Mouse (Mus musculus): ENCODE data around the gene Ankrd36.

Gene Ankrd36

GRCm38 (mm10) chr11:5682541-5682940 lies 113.1 kb downstream of the Ankrd36 start:
- no peak for DNase-seq (ENCODE audit: low read depth, low spot score)

- DNase-seq (ENCODE audit: low read depth, low spot score) = no peak
These were observed 114.8 kb downstream of the Ankrd36 start for GRCm38 (mm10) chr11:5684283-5684682.

- DNase-seq (ENCODE audit: low read depth, low spot score) = no peak
These were observed 122.3 kb downstream of the Ankrd36 start for GRCm38 (mm10) chr11:5691775-5692174.

DNA sequence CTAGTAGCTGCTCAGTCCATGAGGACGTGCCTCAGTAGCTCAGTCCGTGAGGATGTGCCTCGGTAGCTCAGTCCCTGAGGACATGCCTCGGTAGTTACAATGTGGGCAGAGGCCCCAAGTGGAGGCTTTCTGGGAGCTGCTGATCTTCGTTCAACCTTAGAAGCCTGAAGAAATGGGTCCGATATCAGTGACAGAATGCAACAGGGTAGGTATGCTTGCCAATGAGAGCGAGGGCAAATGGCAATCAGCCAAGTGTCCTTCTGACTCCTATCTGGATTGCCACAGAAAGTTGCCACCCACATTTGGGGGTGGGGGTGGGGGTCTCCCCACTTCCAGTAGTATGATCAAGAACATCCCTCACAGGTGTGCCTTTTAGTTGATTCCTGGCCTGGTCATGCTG lies 131.3 kb downstream of the Ankrd36 start:
- DNase-seq (ENCODE audit: low read depth, low spot score) = no peak

GRCm38 (mm10) chr11:5701300-5701699 lies 131.8 kb downstream of the Ankrd36 start:
- DNase-seq (ENCODE audit: low read depth, low spot score) = no peak

- no peak for DNase-seq (ENCODE audit: low read depth, low spot score)
These were observed 132.3 kb downstream of the Ankrd36 start for GRCm38 (mm10) chr11:5701821-5702220.

DNA sequence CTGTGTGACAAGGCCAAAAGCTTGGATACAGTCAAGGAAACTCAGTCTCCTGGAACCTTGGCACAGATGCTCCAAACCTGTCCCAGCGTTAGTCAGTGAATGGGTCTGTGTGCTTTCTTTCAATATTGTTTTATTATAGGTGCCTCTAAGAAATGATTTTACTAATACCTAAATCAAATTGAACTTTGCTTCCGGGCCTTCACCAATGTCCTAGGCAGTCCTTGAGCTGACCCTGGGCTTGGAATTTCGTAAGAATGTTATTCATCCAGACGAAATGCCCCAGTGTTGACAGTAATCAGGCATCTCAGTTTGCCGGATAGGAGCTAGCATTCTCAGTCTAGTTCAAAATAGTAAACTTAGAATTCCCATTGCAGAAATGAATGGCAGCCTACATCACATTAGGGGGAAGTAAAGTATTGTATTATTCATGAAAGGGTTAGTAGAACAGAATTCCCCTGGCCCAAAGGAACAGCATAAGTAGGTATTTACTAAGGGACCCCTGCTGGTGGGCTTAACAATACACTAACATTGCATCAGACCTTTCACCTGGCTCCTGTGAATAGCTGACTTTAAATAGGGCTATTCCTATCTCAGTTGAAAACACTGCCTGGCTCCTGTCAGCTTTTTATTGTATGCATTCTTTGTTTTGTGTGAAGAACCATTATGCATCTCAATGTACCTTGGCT lies 132.9 kb downstream of the Ankrd36 start:
- no peak for DNase-seq (ENCODE audit: low read depth, low spot score)

GRCm38 (mm10) chr11:5702957-5703332 lies 133.5 kb downstream of the Ankrd36 start:
- no peak for DNase-seq (ENCODE audit: low read depth, low spot score)

DNA sequence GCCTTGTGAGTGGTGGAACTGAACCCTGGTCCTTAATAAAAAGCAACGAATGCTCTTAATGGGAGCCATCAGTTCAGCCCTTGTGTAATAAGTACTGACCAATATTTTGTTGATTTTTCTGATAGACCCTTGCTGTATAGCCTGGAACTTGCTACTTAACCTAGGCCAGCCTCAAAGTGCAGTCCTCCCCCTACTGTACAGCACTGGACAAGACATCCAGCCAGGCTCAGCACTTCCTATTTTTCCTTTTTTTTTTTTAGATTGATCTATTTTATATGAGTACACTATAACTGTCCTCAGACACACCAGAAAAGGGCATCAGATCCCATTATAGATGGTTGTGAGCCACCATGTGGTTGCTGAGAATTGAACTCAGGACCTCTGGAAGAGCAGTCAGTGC lies 133.9 kb downstream of the Ankrd36 start:
- DNase-seq (ENCODE audit: low read depth, low spot score) = no peak

- no peak for DNase-seq (ENCODE audit: low read depth, low spot score)
These were observed 136.5 kb downstream of the Ankrd36 start for GRCm38 (mm10) chr11:5705972-5706371.

GRCm38 (mm10) chr11:5706874-5707529 lies 137.5 kb downstream of the Ankrd36 start:
- DNase-seq (ENCODE audit: low read depth, low spot score) = no peak

DNA sequence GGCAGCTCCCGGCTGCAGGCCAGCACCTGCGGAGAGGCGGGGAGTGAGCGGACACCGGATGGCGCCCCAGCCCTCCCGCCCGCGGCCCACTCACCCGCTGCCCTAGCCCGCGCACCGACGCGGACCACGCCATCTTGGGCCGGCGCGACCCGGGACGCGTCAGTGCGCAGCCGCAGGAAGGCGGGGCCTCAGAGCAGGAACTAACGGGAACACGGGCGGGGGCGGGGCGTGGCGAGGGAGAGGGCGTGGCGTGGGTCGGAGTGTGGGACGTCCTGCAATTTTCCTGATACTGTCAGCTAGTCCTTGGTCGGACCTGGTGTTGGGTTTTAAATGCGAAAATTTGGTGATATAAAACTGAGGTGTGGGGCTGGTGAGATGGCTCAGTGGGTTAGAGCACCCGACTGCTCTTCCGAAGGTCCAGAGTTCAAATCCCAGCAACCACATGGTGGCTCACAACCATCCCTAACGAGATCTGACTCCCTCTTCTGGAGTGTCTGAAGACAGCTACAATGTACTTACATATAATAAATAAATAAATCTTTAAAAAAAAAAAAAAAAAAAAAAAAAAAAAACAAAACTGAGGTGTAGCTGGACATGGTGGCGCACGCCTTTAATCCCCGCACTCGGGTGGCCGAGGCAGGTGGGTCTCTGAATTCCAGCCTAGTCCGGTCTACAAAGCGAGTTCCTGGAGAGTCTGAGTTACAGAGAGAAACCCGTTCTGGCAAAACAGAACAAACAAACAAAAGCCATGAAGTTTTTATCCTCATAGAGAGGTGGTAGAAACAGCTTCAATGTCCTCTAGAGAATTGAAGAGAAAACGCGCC lies 138.3 kb downstream of the Ankrd36 start:
- peak; percentile 55 for DNase-seq (ENCODE audit: low read depth, low spot score)

- no peak for DNase-seq (ENCODE audit: low read depth, low spot score)
These were observed 145.7 kb downstream of the Ankrd36 start for GRCm38 (mm10) chr11:5715179-5715578.

DNA sequence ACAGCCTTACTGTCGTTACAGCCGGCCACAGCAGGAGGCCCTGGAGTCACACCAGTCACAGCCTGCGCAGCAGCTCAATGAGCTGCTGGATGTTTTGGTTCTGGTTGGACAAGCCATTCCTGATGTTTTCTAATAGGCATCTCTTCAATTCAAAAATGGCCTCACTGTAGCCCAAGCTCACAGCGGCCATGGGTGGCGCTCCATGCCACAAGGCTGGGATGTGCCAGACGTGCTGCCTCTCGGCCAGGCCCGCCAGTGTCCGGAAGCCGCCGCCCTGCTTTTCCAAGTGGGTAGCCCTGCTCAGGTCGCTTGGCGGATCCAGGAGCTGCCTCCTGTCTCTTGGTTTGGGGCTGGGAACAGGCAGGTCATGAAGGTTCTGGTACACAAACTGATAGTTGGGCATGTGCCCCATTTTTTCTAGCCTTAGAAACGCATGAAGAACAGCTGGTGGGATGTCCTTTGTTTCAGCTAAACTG lies 146.2 kb downstream of the Ankrd36 start, which contains the start of gene Mrps24:
Gene Mrps24, minus strand, starts transcription at position 51 of the 476 bp plus-strand sequence.
- no peak for DNase-seq (ENCODE audit: low read depth, low spot score)

DNA sequence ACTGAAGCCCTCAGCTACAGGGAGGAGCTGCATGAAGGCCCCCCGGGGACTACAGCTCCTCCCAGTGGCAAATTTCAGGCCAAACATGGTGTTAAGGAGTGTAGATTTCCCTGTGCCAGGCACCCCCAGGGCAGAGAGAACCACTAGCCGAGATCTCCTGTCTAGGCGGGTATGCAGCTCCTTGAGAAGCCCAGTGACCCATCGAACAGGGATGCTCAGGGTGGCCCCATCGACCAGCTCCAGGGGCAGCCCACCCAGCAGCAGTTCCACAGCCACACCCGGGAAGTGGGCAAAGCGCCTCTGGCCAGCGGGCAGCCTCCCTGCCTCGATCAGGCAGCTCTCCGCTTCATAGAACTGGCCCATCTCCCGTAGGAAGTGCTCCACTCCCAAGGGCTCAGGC lies 146.8 kb downstream of the Ankrd36 start:
- DNase-seq (ENCODE audit: low read depth, low spot score) = no peak

GRCm38 (mm10) chr11:5716938-5717705 lies 147.6 kb downstream of the Ankrd36 start:
- no peak for DNase-seq (ENCODE audit: low read depth, low spot score)

- DNase-seq (ENCODE audit: low read depth, low spot score) = no peak
These were observed 149.3 kb downstream of the Ankrd36 start for GRCm38 (mm10) chr11:5718611-5719354.

DNA sequence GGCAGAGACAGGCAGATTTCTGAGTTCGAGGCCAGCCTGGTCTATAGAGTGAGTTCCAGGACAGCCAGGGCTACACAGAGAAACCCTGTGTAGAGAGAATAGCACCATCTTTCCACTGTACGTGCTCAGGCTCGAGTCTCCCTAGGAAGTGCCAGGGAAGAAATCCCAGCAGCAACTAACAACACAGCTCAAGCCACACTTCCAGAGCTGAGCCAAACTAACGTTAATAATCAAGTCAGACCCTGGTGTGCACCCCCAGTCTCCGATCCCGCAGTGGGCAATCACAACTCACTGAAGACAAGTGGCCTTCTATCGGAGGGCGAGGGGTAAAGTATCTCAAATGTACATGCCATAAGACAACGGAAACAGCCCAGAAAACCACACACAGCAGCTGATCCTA lies 160.1 kb downstream of the Ankrd36 start:
- no peak for DNase-seq (ENCODE audit: low read depth, low spot score)

DNA sequence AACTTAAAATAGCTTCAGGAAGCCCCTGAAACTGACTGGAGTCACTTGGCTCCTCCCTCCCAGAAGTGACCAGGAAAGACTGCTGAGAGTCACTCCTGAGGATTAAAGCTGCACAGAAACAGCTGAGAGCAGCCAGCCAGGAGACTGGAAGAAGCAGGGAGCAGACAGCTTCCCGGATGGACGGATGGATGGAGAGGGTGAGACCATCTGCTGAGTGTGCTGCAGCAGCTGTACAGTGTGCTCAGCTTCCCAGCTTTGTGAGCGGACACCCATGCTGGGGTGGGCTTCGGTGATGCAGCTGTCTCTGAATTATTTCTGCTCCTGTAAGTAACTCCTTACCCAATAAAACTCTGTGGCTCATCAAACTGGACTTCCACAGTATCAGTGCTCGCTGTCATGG lies 162.9 kb downstream of the Ankrd36 start:
- no peak for DNase-seq (ENCODE audit: low read depth, low spot score)

DNA sequence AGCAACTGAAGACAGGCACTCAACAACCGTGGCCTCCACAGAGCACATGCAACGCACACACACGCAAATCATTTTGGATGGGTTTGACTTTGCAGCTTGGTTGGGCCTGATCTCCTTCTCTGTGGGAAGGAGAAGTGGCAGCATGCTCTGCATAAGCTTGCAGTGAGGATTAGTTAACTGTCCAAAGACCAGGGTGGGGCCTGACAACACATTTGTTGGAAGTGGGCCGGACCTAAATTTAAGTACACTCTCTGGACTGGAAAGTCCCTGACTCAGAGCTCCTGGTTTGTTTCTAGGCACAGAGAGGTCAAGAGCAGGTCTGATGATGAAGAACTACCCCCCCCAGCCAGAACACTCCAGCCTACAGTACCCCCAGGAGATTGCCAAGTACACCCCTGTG lies 164.8 kb downstream of the Ankrd36 start:
- no peak for DNase-seq (ENCODE audit: low read depth, low spot score)

- DNase-seq (ENCODE audit: low read depth, low spot score) = no peak
These were observed 167.7 kb downstream of the Ankrd36 start for GRCm38 (mm10) chr11:5737137-5737536.

Measured in telencephalon, adult 2 months (tissue).